11 mouse cellular contexts compared by ENCODE assay signal in genomic region chr7:25284766-25285165, GRCm38 (mm10). TPM values are rescaled to one million over a fixed set of nuclear protein-coding genes. Genes with fewer than 3 reads are reported as not detected.
A peak's percentile ranks its signal among the peaks of the same experiment; 100 is the strongest.
DNase-seq lines count a peak whose midpoint lies in the region; ATAC-seq and TF ChIP-seq lines count a peak whose summit lies in the region.
"Had no signal": no experiment of that assay in that cellular context is flagged by ENCODE, and none has a peak within 500 bp of the region (broad histone marks: within the 10 kb centered on the region; RNA-seq: fewer than 3 reads in every experiment).

No protein-coding gene starts in this region.

- peaks cover 34% of the 10 kb centered on the region for H3K4me1 ChIP-seq in kidney, embryonic 14.5 days (ENCODE audit: control insufficient read depth, insufficient read depth, low read length)
- H3K4me1 ChIP-seq in kidney, adult 2 months (ENCODE audit: control insufficient read depth, insufficient read depth, low read length): peaks cover 20% of the 10 kb centered on the region
- H3K4me1 ChIP-seq in forebrain, embryonic 13.5 days: peaks cover 50% of the 10 kb centered on the region
- peaks cover 53% of the 10 kb centered on the region for H3K4me1 ChIP-seq in limb, embryonic 15.5 days

- no peak for DNase-seq in kidney, adult 2 months
- DNase-seq in cerebellum, postnatal 10 days: peak; percentile 66 to 70
- DNase-seq in spleen, postnatal 14 days (ENCODE audit: low spot score in 2 of 2): no peak
- DNase-seq in lung, postnatal 14 days: no peak
- DNase-seq: embryo, embryonic 11 days had no signal

- H3K4me2 ChIP-seq in kidney, embryonic 14.5 days (replicated peaks; ENCODE audit: low read depth, low read length): no peak overlapping the region
- H3K4me2 ChIP-seq in forebrain, embryonic 13.5 days: peak overlapping the region; percentile 81
- H3K4me2 ChIP-seq in limb, embryonic 15.5 days: 0 out of 2 replicates have a peak overlapping the region, but pooled peaks have one; percentile 78

- ATAC-seq in kidney, embryonic 14.5 days (ENCODE audit: low FRiP score, low TSS enrichment): no peak
- no peak for ATAC-seq in forebrain, embryonic 13.5 days
- no peak for ATAC-seq in limb, embryonic 15.5 days (ENCODE audit: insufficient number of reproducible peaks, low FRiP score, low TSS enrichment, low read depth)
- no peak for ATAC-seq in CD4-positive, CD25-positive, alpha-beta regulatory T cell, adult 4 months
- ATAC-seq: Patski had no signal

- H3K27me3 ChIP-seq in kidney, embryonic 14.5 days (ENCODE audit: control insufficient read depth, insufficient read depth, low read length): no peaks in the 10 kb centered on the region
- no peaks in the 10 kb centered on the region for H3K27me3 ChIP-seq in kidney, adult 2 months (replicated peaks; ENCODE audit: control insufficient read depth, insufficient read depth, low read length)
- H3K27me3 ChIP-seq in forebrain, embryonic 13.5 days: no peaks in the 10 kb centered on the region
- H3K27me3 ChIP-seq in limb, embryonic 15.5 days: no peaks in the 10 kb centered on the region
- H3K27me3 ChIP-seq: Patski had no signal

- H3K9ac ChIP-seq in kidney, embryonic 14.5 days (ENCODE audit: low read depth, low read length): peak overlapping the region; percentile 25; the same call in 1 of the 2 replicates
- peak overlapping the region; percentile 89 for H3K9ac ChIP-seq in forebrain, embryonic 13.5 days
- H3K9ac ChIP-seq in limb, embryonic 15.5 days: no peak overlapping the region
- H3K9ac ChIP-seq: liver, embryonic 14.5 days had no signal

- no peak overlapping the region for H3K4me3 ChIP-seq in kidney, embryonic 14.5 days (ENCODE audit: low read length)
- H3K4me3 ChIP-seq in kidney, adult 2 months (ENCODE audit: insufficient read depth, low read depth, low read length): no peak overlapping the region
- peak overlapping the region; percentile 76 for H3K4me3 ChIP-seq in forebrain, embryonic 13.5 days
- peak overlapping the region; percentile 78 for H3K4me3 ChIP-seq in limb, embryonic 15.5 days

- no peak for TF ChIP-seq POLR2A in kidney, adult 2 months (IDR thresholded peaks at IDR 0.05; ENCODE audit: low read depth, low read length)

- no peak overlapping the region for H3K27ac ChIP-seq in kidney, embryonic 14.5 days (ENCODE audit: low read depth, low read length)
- no peak overlapping the region for H3K27ac ChIP-seq in kidney, adult 2 months (ENCODE audit: insufficient read depth, low read depth, low read length)
- peak overlapping the region; percentile 27; the same call in 1 of the 2 replicates for H3K27ac ChIP-seq in forebrain, embryonic 13.5 days
- H3K27ac ChIP-seq in limb, embryonic 15.5 days: peak overlapping the region; percentile 30; the same call in 1 of the 2 replicates
- H3K27ac ChIP-seq: liver, embryonic 14.5 days had no signal

- H3K9me3 ChIP-seq in kidney, embryonic 14.5 days (ENCODE audit: control insufficient read depth, low read length): no peaks in the 10 kb centered on the region
- H3K9me3 ChIP-seq in forebrain, embryonic 13.5 days (replicated peaks): no peaks in the 10 kb centered on the region
- no peaks in the 10 kb centered on the region for H3K9me3 ChIP-seq in limb, embryonic 15.5 days

- peaks cover 52% of the 10 kb centered on the region for H3K36me3 ChIP-seq in kidney, embryonic 14.5 days (ENCODE audit: control insufficient read depth, insufficient read depth, low read length)
- no peaks in the 10 kb centered on the region; the same call in 1 of the 2 replicates for H3K36me3 ChIP-seq in kidney, adult 2 months (ENCODE audit: control insufficient read depth, insufficient read depth, low read length)
- peaks cover 51% of the 10 kb centered on the region for H3K36me3 ChIP-seq in forebrain, embryonic 13.5 days (ENCODE audit: poor library complexity, severe bottlenecking)
- H3K36me3 ChIP-seq in limb, embryonic 15.5 days: peaks cover 52% of the 10 kb centered on the region

- WGBS in kidney, embryonic 14.5 days: 69% methylated on average over 5 of the region's 5 CpGs
- WGBS in kidney, adult 2 months: 53% methylated on average over 5 of the region's 5 CpGs
- WGBS in forebrain, embryonic 13.5 days: 63% methylated on average over 5 of the region's 5 CpGs
- WGBS in limb, embryonic 15.5 days: 69% methylated on average over 5 of the region's 5 CpGs

- no peak for TF ChIP-seq CTCF in kidney, adult 2 months (conservative IDR thresholded peaks at IDR 0.05; ENCODE audit: insufficient read depth, insufficient read length, low read depth, low read length)

RNA-seq across cellular contexts. Expression of gene Pafah1b3, which starts 13.0 kb away (rescaled TPM):
- polyA plus RNA-seq in kidney, embryonic 14.5 days (2014; fragmentation: Nextera tagmentation; extraction: Ambion mirVana): 199 and 245 TPM in 2 replicates
- 48.9 and 50.2 TPM in 2 replicates for polyA plus RNA-seq in kidney, adult 2 months (2012; rRNA removed)
- polyA plus RNA-seq in forebrain, embryonic 13.5 days (2015; fragmentation: Nextera tagmentation; extraction: Ambion mirVana): 513 and 525 TPM in 2 replicates
- polyA plus RNA-seq in limb, embryonic 15.5 days (2015; fragmentation: Nextera tagmentation; extraction: Ambion mirVana): 176 and 198 TPM in 2 replicates
- polyA plus RNA-seq in CD4-positive, CD25-positive, alpha-beta regulatory T cell, adult 4 months (2017; shearing (Covaris generic)): 10 to 100 TPM; 23.6 to 42.6 TPM

RNA-seq across cellular contexts. Expression of gene Prr19, which starts 16.4 kb away (rescaled TPM):
- polyA plus RNA-seq in kidney, embryonic 14.5 days (2014; fragmentation: Nextera tagmentation; extraction: Ambion mirVana): 0.67 and 0.69 TPM in 2 replicates
- polyA plus RNA-seq in kidney, adult 2 months (2012; rRNA removed): 0.08 TPM in 1 of 2 replicates, not detected in the other
- polyA plus RNA-seq in forebrain, embryonic 13.5 days (2015; fragmentation: Nextera tagmentation; extraction: Ambion mirVana): 0.93 and 1.6 TPM in 2 replicates
- 0.32 and 0.40 TPM in 2 replicates for polyA plus RNA-seq in limb, embryonic 15.5 days (2015; fragmentation: Nextera tagmentation; extraction: Ambion mirVana)
- not detected for polyA plus RNA-seq in CD4-positive, CD25-positive, alpha-beta regulatory T cell, adult 4 months (2017; shearing (Covaris generic))

RNA-seq across cellular contexts. Expression of gene Cic, which starts 17.3 kb away (rescaled TPM):
- 36.0 and 47.2 TPM in 2 replicates for polyA plus RNA-seq in kidney, embryonic 14.5 days (2014; fragmentation: Nextera tagmentation; extraction: Ambion mirVana)
- polyA plus RNA-seq in kidney, adult 2 months (2012; rRNA removed): 41.8 and 41.9 TPM in 2 replicates
- polyA plus RNA-seq in forebrain, embryonic 13.5 days (2015; fragmentation: Nextera tagmentation; extraction: Ambion mirVana): 45.9 and 47.0 TPM in 2 replicates
- polyA plus RNA-seq in limb, embryonic 15.5 days (2015; fragmentation: Nextera tagmentation; extraction: Ambion mirVana): 40.3 and 42.5 TPM in 2 replicates
- 10 to 100 TPM; 24.1 to 27.2 TPM for polyA plus RNA-seq in CD4-positive, CD25-positive, alpha-beta regulatory T cell, adult 4 months (2017; shearing (Covaris generic))

RNA-seq across cellular contexts. Expression of gene Tmem145, which starts 21.1 kb away (rescaled TPM):
- 0.49 and 0.62 TPM in 2 replicates for polyA plus RNA-seq in kidney, embryonic 14.5 days (2014; fragmentation: Nextera tagmentation; extraction: Ambion mirVana)
- polyA plus RNA-seq in kidney, adult 2 months (2012; rRNA removed): 0.28 and 0.35 TPM in 2 replicates
- polyA plus RNA-seq in forebrain, embryonic 13.5 days (2015; fragmentation: Nextera tagmentation; extraction: Ambion mirVana): 14.1 and 16.4 TPM in 2 replicates
- 0.50 and 0.61 TPM in 2 replicates for polyA plus RNA-seq in limb, embryonic 15.5 days (2015; fragmentation: Nextera tagmentation; extraction: Ambion mirVana)
- polyA plus RNA-seq in CD4-positive, CD25-positive, alpha-beta regulatory T cell, adult 4 months (2017; shearing (Covaris generic)): not detected
- polyA plus RNA-seq: liver, embryonic 14.5 days had no signal

RNA-seq across cellular contexts. Expression of gene Megf8, which starts 32.2 kb away (rescaled TPM):
- polyA plus RNA-seq in kidney, embryonic 14.5 days (2014; fragmentation: Nextera tagmentation; extraction: Ambion mirVana): 14.0 and 16.2 TPM in 2 replicates
- 23.5 and 29.8 TPM in 2 replicates for polyA plus RNA-seq in kidney, adult 2 months (2012; rRNA removed)
- 14.2 and 16.6 TPM in 2 replicates for polyA plus RNA-seq in forebrain, embryonic 13.5 days (2015; fragmentation: Nextera tagmentation; extraction: Ambion mirVana)
- 14.2 and 14.3 TPM in 2 replicates for polyA plus RNA-seq in limb, embryonic 15.5 days (2015; fragmentation: Nextera tagmentation; extraction: Ambion mirVana)
- under 1 TPM; 0.10 to 0.11 TPM for polyA plus RNA-seq in CD4-positive, CD25-positive, alpha-beta regulatory T cell, adult 4 months (2017; shearing (Covaris generic))

Comparison
In these comparisons a context has a peak if more than half of its experiments do, and no peak if none do; other contexts are left out.
1. H3K27ac ChIP-seq: peak in forebrain, embryonic 13.5 days (single experiment) and limb, embryonic 15.5 days (single experiment); none in kidney, embryonic 14.5 days (single experiment) and kidney, adult 2 months (single experiment).
2. H3K4me3 ChIP-seq: peak in forebrain, embryonic 13.5 days (single experiment) and limb, embryonic 15.5 days (single experiment); none in kidney, embryonic 14.5 days (single experiment) and kidney, adult 2 months (single experiment).
3. DNase-seq: peak in cerebellum, postnatal 10 days (2 of 2); none in kidney, adult 2 months (single experiment), spleen, postnatal 14 days (0 of 2) and lung, postnatal 14 days (single experiment).